Mouse (Mus musculus): Measurements from ENCODE around the gene Mrgbp.

GRCm38 (mm10) chr2:180531671-180532385 is 49.3 kb upstream of the Mrgbp start:
- TF ChIP-seq CTCF (IDR thresholded peaks at IDR 0.05; ENCODE audit: low read depth) (no peak), EP300 (IDR thresholded peaks at IDR 0.05; ENCODE audit: low read depth) (no peak)
